Mouse (Mus musculus): ENCODE data around the gene Bicdl1. TPM values are rescaled to one million over a fixed set of nuclear protein-coding genes. Genes with fewer than 3 reads are reported as not detected.
A peak's percentile ranks its signal among the peaks of the same experiment; 100 is the strongest.

Gene Bicdl1
- polyA plus RNA-seq, 1 experiment from 2014 or later, result 4.9 TPM

- WGBS, result 62% methylated on average over 6 of the region's 6 CpGs
- H3K4me1 ChIP-seq (replicated peaks; ENCODE audit: control insufficient read depth, insufficient read depth, low read length), result peaks cover 37% of the 10 kb centered on the region
Measured at GRCm38 (mm10) chr5:115635536-115635935, 95.9 kb downstream of the Bicdl1 start.

GRCm38 (mm10) chr5:115634046-115634445 is 97.4 kb downstream of the Bicdl1 start:
- Histone ChIP-seq H3K4me2 (peak overlapping the region; percentile 90), H3K27me3 (replicated peaks; ENCODE audit: control insufficient read depth, insufficient read depth, low read length) (no peaks in the 10 kb centered on the region), H3K4me1 (replicated peaks; ENCODE audit: control insufficient read depth, insufficient read depth, low read length) (peaks cover 42% of the 10 kb centered on the region), H3K27ac (ENCODE audit: low read depth, low read length) (no peak overlapping the region), H3K9ac (ENCODE audit: low read depth, low read length) (peak overlapping the region; percentile 20; the same call in 1 of the 2 replicates), H3K36me3 (ENCODE audit: control insufficient read depth, insufficient read depth, low read length) (peaks cover 8% of the 10 kb centered on the region), H3K9me3 (ENCODE audit: control insufficient read depth, low read length) (no peaks in the 10 kb centered on the region), H3K4me3 (ENCODE audit: low read depth, low read length) (peak overlapping the region; percentile 99)
- ATAC-seq (replicated peaks; ENCODE audit: low FRiP score) (peak; percentile 56), DNase-seq (ENCODE audit: low spot score) (no peak)
- WGBS, result 58% methylated on average over 8 of the region's 8 CpGs

More at GRCm38 (mm10) chr5:115635536-115635935, 95.9 kb downstream of the Bicdl1 start:
- H3K9ac ChIP-seq (ENCODE audit: low read depth, low read length), result peak overlapping the region; percentile 10; the same call in 1 of the 2 replicates
- ATAC-seq (replicated peaks; ENCODE audit: low FRiP score) (no peak), DNase-seq (ENCODE audit: low spot score) (no peak)
- H3K9me3 ChIP-seq (ENCODE audit: control insufficient read depth, low read length), result no peaks in the 10 kb centered on the region
- no peaks in the 10 kb centered on the region for H3K27me3 ChIP-seq (replicated peaks; ENCODE audit: control insufficient read depth, insufficient read depth, low read length)
- H3K4me3 ChIP-seq (ENCODE audit: low read depth, low read length), result no peak overlapping the region
- H3K4me2 ChIP-seq, result 0 out of 2 replicates have a peak overlapping the region, but pooled peaks have one; percentile 10
- no peak overlapping the region for H3K27ac ChIP-seq (ENCODE audit: low read depth, low read length)
- H3K36me3 ChIP-seq (ENCODE audit: control insufficient read depth, insufficient read depth, low read length), result peaks cover 21% of the 10 kb centered on the region

GRCm38 (mm10) chr5:115633060-115633459 is 98.4 kb downstream of the Bicdl1 start:
- Histone ChIP-seq H3K9ac (ENCODE audit: low read depth, low read length) (peak overlapping the region; percentile 94), H3K4me1 (replicated peaks; ENCODE audit: control insufficient read depth, insufficient read depth, low read length) (peaks cover 48% of the 10 kb centered on the region), H3K27ac (ENCODE audit: low read depth, low read length) (peak overlapping the region; percentile 97; the same call in 1 of the 2 replicates), H3K36me3 (ENCODE audit: control insufficient read depth, insufficient read depth, low read length) (0 out of 2 replicates have a peak, but pooled peaks cover 3% of the 10 kb centered on the region), H3K4me3 (ENCODE audit: low read depth, low read length) (peak overlapping the region; percentile 99), H3K4me2 (peak overlapping the region; percentile 90), H3K27me3 (replicated peaks; ENCODE audit: control insufficient read depth, insufficient read depth, low read length) (no peaks in the 10 kb centered on the region), H3K9me3 (ENCODE audit: control insufficient read depth, low read length) (no peaks in the 10 kb centered on the region)
- DNase-seq (ENCODE audit: low spot score) (no peak), ATAC-seq (replicated peaks; ENCODE audit: low FRiP score) (no peak)
- WGBS, result 45% methylated on average over 4 of the region's 4 CpGs

GRCm38 (mm10) chr5:115632358-115632714 is 99.1 kb downstream of the Bicdl1 start:
- ATAC-seq (replicated peaks; ENCODE audit: low FRiP score) (no peak), DNase-seq (ENCODE audit: low spot score) (peak; percentile 61)
- WGBS, result under 1% methylated on average over 28 of the region's 30 CpGs

GRCm38 (mm10) chr5:115631505-115632357 is 99.7 kb downstream of the Bicdl1 start, which contains the start of gene Rab35:
Rab35 (plus strand) TSS chr5:115631908.
- no peaks in the 10 kb centered on the region for H3K36me3 ChIP-seq (ENCODE audit: control insufficient read depth, insufficient read depth, low read length)
- H3K4me3 ChIP-seq (ENCODE audit: low read depth, low read length), result peak within 1 kb of the TSS; percentile 99
- peak; percentile 91 for DNase-seq (ENCODE audit: low spot score)
- H3K9ac ChIP-seq (ENCODE audit: low read depth, low read length), result peak within 1 kb of the TSS; percentile 94
- peak within 1 kb of the TSS; percentile 98 for H3K4me2 ChIP-seq
- WGBS, result under 1% methylated on average over 77 of the region's 125 CpGs
- no peaks in the 10 kb centered on the region for H3K27me3 ChIP-seq (replicated peaks; ENCODE audit: control insufficient read depth, insufficient read depth, low read length)
- H3K27ac ChIP-seq (ENCODE audit: low read depth, low read length), result peak within 1 kb of the TSS; percentile 97
- peak; percentile 83 for ATAC-seq (replicated peaks; ENCODE audit: low FRiP score)
- peaks cover 57% of the 10 kb centered on the region for H3K4me1 ChIP-seq (replicated peaks; ENCODE audit: control insufficient read depth, insufficient read depth, low read length)
- no peaks in the 10 kb centered on the region for H3K9me3 ChIP-seq (ENCODE audit: control insufficient read depth, low read length)

More at GRCm38 (mm10) chr5:115632358-115632714, 99.1 kb downstream of the Bicdl1 start:
- Histone ChIP-seq H3K4me2 (peak overlapping the region; percentile 90), H3K36me3 (ENCODE audit: control insufficient read depth, insufficient read depth, low read length) (no peaks in the 10 kb centered on the region), H3K9me3 (ENCODE audit: control insufficient read depth, low read length) (no peaks in the 10 kb centered on the region), H3K4me3 (ENCODE audit: low read depth, low read length) (peak overlapping the region; percentile 99), H3K27me3 (replicated peaks; ENCODE audit: control insufficient read depth, insufficient read depth, low read length) (no peaks in the 10 kb centered on the region), H3K9ac (ENCODE audit: low read depth, low read length) (peak overlapping the region; percentile 94), H3K4me1 (replicated peaks; ENCODE audit: control insufficient read depth, insufficient read depth, low read length) (peaks cover 52% of the 10 kb centered on the region), H3K27ac (ENCODE audit: low read depth, low read length) (peak overlapping the region; percentile 97)

GRCm38 (mm10) chr5:115630291-115630690 is 101.1 kb downstream of the Bicdl1 start:
- H3K4me1 ChIP-seq (replicated peaks; ENCODE audit: control insufficient read depth, insufficient read depth, low read length), result peaks cover 51% of the 10 kb centered on the region
- 57% methylated on average over 5 of the region's 5 CpGs for WGBS
- H3K36me3 ChIP-seq (ENCODE audit: control insufficient read depth, insufficient read depth, low read length), result no peaks in the 10 kb centered on the region
- H3K9me3 ChIP-seq (ENCODE audit: control insufficient read depth, low read length), result no peaks in the 10 kb centered on the region
- peak overlapping the region; percentile 19 for H3K27ac ChIP-seq (ENCODE audit: low read depth, low read length)
- peak overlapping the region; percentile 98 for H3K4me2 ChIP-seq
- DNase-seq (ENCODE audit: low spot score) (no peak), ATAC-seq (replicated peaks; ENCODE audit: low FRiP score) (no peak)
- no peaks in the 10 kb centered on the region for H3K27me3 ChIP-seq (replicated peaks; ENCODE audit: control insufficient read depth, insufficient read depth, low read length)
- H3K9ac ChIP-seq (ENCODE audit: low read depth, low read length), result peak overlapping the region; percentile 94; the same call in 1 of the 2 replicates
- peak overlapping the region; percentile 99 for H3K4me3 ChIP-seq (ENCODE audit: low read depth, low read length)

- H3K27ac ChIP-seq (ENCODE audit: low read depth, low read length), result peak overlapping the region; percentile 43; the same call in 1 of the 2 replicates
- 91% methylated on average over 4 of the region's 4 CpGs for WGBS
- H3K9ac ChIP-seq (ENCODE audit: low read depth, low read length), result no peak overlapping the region
- no peaks in the 10 kb centered on the region for H3K27me3 ChIP-seq (replicated peaks; ENCODE audit: control insufficient read depth, insufficient read depth, low read length)
- DNase-seq (ENCODE audit: low spot score), result no peak
- ATAC-seq (replicated peaks; ENCODE audit: low FRiP score), result no peak
- no peak overlapping the region; the same call in 1 of the 2 replicates for H3K4me3 ChIP-seq (ENCODE audit: low read depth, low read length)
- peaks cover 47% of the 10 kb centered on the region for H3K4me1 ChIP-seq (replicated peaks; ENCODE audit: control insufficient read depth, insufficient read depth, low read length)
- H3K36me3 ChIP-seq (ENCODE audit: control insufficient read depth, insufficient read depth, low read length), result no peaks in the 10 kb centered on the region
- no peaks in the 10 kb centered on the region for H3K9me3 ChIP-seq (ENCODE audit: control insufficient read depth, low read length)
- no peak overlapping the region for H3K4me2 ChIP-seq
Measured at GRCm38 (mm10) chr5:115629672-115630071, 101.7 kb downstream of the Bicdl1 start.

GRCm38 (mm10) chr5:115628083-115628482 is 103.3 kb downstream of the Bicdl1 start:
- Histone ChIP-seq H3K4me2 (no peak overlapping the region), H3K36me3 (ENCODE audit: control insufficient read depth, insufficient read depth, low read length) (no peaks in the 10 kb centered on the region), H3K4me1 (replicated peaks; ENCODE audit: control insufficient read depth, insufficient read depth, low read length) (peaks cover 31% of the 10 kb centered on the region), H3K9me3 (ENCODE audit: control insufficient read depth, low read length) (no peaks in the 10 kb centered on the region), H3K27ac (ENCODE audit: low read depth, low read length) (no peak overlapping the region), H3K4me3 (ENCODE audit: low read depth, low read length) (no peak overlapping the region), H3K9ac (ENCODE audit: low read depth, low read length) (no peak overlapping the region), H3K27me3 (replicated peaks; ENCODE audit: control insufficient read depth, insufficient read depth, low read length) (no peaks in the 10 kb centered on the region)
- ATAC-seq (replicated peaks; ENCODE audit: low FRiP score) (no peak), DNase-seq (ENCODE audit: low spot score) (no peak)
- WGBS, result 48% methylated on average over 8 of the region's 8 CpGs
